Mouse (Mus musculus): ENCODE data around the gene Exoc3l2. TPM values are rescaled to one million over a fixed set of nuclear protein-coding genes. Genes with fewer than 3 reads are reported as not detected.
"Not testable (repeated sequence)": the region's sequence is repeated elsewhere in the genome, so short reads cannot be mapped to it uniquely, and the experiment has no call there.

The Exoc3l2 gene
- total RNA-seq, 2 experiments from 2014 or later: 0.51 to 0.72 TPM

DNA sequence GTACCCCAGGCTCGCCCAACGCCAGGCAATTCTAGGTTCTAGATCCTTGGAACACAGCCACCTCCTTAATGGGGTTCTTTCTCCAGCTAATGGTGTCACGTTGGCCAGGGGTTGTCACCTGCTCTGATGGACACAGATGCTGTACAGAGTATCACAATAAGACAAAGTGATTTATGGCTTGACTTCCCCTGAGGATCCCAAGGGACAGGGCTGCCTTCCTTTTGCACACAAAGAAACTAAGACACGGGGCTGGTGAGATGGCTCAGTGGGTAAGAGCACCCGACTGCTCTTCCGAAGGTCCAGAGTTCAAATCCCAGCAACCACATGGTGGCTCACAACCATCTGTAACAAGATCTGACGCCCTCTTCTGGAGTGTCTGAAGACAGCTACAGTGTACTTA, 48.8 kb downstream of the Exoc3l2 start:
- intact Hi-C loops (cut with DNase I); DNase-seq: not testable (repeated sequence)

DNA sequence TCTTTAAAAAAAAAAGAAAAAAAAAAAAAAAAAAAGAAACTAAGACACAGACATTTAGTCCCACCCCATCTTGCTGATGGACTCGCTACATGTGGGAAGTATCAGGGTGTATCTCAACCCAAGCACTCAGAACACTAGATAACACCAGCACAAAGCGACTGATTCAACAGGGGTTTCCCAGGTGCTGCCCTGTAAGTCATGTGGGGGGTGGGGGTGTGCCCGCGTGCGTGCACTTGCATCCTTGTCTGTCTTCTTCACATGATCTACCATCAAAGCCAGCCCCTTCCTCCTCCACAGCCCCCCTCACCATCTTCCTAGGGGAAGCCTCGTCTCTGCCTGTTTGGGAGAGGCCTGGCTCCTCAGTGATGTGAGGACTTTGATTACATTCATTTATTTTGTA, 49.2 kb downstream of the Exoc3l2 start:
- DNase-seq: no peak
- intact Hi-C loops (cut with DNase I): no loop called here

DNA sequence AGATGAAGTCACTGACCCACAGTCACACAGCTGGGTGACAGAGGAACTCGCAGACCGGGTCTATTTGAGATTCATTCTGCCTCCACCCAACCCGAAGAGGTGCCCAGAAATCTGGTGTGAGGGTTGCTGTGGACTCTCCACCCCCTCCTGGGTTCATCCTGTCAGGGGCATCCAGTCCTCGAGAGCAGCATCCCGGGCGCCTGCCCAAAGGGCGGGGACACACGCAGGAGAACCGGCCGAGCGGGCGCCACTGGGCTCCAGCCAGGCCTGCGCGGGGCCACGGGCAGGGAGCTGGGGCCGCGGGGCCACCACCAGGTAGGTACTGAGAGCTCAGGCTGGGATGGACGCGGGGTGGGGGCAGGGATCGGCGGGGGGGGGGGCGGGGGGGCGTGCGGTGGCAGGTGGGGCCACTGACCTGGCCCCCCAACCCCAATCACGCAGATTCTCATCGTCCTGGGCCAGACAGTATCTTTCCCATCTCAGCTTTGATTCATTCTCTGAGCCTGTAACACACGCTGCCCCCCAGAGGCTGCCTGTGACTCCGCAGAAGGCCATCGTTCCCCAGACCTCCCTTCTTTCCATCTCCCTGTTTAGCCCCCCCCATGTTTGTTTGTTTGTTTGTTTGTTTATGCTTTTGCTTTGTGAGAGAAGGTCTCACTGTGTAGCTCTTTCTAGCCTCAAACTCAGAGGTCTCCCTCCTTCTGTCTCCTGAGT, 54.7 kb downstream of the Exoc3l2 start, which contains the start of gene Nkpd1:
Nkpd1 (plus strand) TSS at position 187 of the 714 bp plus-strand sequence.
- DNase-seq: no peak
- intact Hi-C loops (cut with DNase I): loop anchor here (5.0 kb wide), 2 partner anchors 76 to 111 kb away; no protein-coding TSS in a partner anchor

DNA sequence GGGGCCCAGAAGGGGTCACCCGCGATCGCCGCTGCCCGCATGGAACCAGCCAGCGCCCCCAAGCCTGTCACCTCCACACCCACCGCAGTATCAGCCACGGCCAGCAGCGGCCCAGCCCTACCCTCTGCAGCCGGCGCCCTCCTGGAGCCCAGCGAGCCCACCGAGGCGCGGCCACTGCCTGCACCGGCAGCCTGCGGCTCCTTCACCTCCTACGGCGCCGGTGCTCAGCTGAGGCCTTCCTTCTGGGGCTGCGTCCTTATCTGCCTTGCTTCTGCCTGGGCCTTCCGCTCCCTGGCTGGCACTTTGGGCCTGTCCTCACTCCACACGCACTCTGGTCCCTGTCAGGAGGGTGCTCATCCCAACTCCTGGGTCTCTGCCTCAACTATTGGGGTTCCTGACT, 56.9 kb downstream of the Exoc3l2 start:
- DNase-seq: no peak
- intact Hi-C loops (cut with DNase I): loop anchor here (5.0 kb wide), 1 partner anchor 52 kb away; no protein-coding TSS in a partner anchor

DNA sequence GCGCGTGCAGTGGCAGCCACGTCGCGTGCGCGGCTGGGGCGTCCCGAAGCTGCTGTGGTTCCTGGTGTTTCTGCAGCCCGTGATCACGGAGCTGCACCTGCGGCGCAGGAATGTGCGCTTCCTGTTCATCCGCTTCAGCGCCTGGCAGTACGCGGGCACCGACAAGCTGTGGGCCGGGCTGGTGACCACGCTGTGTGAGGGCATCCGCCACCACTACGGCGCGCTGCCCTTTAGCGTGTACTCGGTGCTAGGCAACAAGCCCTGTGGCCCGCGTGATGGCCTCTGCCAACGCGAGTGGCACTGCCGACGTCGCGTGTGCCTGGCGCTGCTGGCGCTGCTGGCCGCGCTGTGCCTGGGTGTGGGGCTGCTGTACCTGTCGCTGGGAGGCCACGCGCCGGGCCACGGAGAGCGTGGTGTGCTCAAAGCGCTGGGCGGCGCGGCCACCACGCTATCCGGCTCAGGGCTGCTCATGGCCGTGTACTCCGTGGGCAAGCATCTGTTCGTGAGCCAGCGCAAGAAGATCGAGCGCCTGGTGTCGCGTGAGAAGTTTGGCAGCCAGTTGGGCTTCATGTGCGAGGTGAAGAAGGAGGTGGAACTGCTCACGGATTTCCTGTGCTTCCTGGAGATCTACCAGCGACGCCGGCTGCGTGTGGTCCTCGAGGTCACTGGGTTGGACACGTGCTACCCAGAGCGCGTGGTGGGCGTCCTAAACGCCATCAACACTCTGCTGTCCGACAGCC, 60.1 kb downstream of the Exoc3l2 start:
- no peak for DNase-seq
- intact Hi-C loops (cut with DNase I): loop anchor here (5.0 kb wide), 1 partner anchor 49 kb away; no protein-coding TSS in a partner anchor

DNA sequence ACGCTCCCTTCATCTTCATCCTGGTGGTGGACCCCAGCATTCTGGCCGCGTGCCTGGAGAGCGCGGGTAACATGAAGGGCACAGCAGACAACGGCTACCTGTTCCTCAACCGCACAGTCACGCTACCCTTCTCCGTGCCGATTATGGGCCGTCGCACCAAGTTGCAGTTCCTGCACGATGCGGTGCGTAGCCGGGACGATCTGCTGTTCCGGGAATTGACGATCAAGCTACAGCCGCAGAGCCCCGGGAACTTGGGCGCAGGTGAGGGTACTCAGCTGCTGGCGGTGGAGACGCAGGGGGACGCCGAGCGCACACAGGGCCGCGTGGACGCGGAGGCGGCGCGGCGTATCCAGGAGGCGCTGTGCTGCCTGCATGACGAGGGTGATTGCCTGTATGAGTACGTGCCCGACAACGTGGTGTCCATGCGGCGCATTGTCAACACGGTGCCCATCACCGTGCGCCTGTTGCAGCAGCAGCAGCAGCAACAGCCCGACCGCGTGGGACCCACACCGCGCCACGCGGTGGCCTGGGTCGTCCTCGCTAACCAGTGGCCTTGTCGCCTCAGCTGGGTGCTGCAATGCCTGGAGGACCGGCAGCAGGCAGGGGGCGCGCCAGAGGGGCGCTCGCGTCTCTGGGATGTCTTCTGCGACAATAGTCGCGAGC, 60.8 kb downstream of the Exoc3l2 start:
- intact Hi-C loops (cut with DNase I): loop anchor here (5.0 kb wide), 1 partner anchor 48 kb away; no protein-coding TSS in a partner anchor
- peak; percentile 29 to 40 for DNase-seq

DNA sequence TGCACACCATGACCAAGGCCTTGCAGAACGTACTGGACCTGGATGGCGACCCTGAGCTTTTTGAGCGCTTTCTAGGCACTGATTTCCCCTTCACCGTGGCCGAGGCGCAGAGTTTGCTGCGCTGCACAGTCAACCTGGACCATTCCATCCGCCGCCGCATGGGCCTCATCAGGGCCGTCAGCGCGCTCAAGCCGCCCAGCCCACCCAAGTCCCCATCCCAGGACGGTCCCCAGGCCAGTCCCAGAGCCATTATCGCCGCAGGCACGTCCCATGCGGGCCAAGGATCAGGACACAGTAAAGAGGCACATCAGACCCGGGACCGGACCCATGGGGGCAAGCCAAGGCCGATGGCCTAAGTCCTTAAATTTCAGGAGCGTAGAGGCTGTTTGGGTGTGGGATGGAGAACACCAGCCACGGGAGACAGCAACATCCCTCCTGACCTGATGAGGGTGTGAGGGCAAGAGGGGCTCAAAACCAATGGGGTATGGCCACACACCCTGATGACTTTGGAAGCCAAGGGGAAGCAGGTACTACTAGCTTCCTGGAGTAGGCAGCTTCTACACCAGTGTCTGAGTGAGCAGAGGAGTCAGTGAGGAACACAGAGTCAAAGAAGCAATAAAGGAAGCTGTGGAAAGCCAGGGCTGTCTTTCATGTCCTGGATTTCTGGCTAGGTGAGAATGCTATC, 61.4 kb downstream of the Exoc3l2 start:
- intact Hi-C loops (cut with DNase I): loop anchor here (5.0 kb wide), 1 partner anchor 48 kb away; no protein-coding TSS in a partner anchor
- DNase-seq: no peak

DNA sequence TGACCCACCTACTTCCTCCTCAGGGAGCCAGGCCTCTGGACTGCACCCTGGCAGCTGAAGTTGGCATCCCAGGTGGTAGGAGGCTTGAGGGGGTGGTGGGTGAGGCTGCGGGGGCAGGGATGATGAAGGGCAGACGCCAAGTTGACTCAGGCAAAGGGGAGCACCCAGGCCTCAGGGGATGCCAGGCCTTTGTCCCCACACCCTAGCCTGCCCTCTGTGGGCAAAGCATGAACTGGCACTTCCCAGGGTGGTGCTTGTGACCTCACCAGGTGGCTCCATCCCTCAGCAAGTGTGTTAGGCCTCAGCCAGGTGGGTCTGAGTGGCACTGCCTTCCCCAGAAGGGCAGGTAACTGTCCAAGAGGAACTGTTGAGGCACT, 62.0 kb downstream of the Exoc3l2 start:
- DNase-seq: no peak
- intact Hi-C loops (cut with DNase I): no loop called here

DNA sequence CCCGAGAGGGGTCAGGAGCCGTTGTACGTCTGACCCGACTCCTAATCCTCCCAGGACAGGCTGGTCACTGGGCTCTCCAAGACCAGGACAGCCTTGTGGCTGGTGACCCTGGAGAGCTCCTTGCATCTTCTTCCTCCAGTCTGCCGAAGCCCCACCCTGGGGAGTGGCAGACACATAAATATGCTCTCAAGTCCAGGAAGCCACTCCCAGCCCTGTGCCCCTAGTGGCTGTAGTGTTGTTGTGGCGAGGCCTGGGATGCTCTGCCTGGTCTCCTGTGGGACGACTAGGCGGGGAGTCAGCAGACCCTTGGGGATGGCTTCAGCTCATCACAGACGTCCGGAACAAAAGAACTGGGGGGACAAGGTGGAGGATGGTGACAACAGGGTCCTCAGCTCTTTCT, 67.9 kb downstream of the Exoc3l2 start:
- intact Hi-C loops (cut with DNase I): no loop called here
- no peak for DNase-seq

DNA sequence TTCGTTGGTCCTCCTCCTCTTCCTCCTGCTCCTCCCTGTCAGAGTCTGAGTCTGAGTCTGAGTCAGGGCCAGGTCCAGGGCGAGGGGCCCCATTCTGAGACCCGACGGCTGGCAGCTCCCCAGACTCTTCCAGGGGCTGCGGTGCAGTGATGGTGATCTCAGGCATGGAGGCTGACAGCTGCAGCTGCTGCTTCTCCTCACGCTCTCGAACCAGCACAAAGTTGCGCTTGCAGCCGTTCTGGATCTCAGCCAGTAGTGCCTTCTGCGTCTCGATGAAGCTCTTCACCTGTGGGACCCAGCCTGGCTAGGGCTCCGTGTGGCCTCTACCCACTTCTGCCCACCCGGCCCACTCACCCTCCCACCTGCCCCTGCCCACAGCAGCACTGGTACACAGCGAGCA, 69.1 kb downstream of the Exoc3l2 start:
- no peak for DNase-seq
- intact Hi-C loops (cut with DNase I): no loop called here

DNA sequence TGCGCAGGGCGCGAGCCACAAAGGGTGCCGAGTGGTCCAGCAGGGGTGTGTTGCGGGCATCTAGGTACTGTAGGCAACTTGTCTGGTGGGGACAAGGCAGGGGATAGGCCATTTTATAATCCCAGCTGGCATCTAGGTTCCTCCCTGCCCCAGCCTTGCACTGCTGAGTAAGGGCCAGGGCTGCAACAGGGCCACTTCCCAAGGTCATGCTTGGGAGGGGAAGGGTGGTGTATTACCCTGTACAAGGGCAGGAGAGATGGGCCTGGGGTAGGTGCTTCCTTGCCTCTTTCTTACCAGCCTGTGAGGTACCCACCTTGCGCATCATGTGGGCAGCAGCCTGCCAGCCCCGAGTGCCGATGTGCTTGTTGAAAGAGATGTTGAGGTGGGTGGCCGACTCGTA, 71.5 kb downstream of the Exoc3l2 start:
- no peak for DNase-seq
- intact Hi-C loops (cut with DNase I): no loop called here

DNA sequence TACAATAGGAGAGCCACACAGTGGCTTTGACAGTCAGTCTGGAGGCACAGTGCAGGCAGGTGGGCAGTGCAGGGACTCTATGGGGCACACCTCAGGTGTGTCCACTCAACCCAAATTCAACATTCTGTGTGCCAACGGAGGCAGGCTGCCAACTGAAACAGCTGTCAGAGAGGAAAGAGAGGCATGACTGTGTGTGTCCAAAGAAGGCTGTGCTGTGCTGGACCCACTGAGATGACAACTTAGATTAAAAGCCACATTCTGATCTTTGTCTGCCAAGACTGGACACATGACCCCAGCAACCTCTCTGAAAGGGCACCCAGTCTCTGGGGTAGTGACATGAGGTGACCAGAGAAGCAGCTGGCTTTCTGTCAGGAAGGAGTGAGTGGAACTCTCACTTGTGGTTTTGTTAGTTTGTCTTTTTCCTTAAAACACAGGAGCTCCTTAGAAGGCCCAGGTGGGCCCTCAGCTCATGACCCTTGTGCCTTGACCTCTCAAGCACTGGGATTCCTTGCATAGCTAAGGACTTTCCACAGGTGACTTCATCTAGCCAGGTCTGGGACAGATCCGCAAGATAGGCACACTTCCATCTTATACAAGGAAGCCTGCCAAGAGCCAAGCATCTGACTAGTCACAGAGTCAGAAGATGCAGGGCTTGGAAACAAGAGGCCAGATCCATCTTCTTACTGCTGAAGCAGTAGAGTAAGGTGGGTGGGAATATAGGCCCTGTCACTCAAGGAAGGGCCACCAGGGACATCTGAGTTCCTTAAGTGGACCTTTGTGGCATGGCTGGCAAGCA, 77.8 kb downstream of the Exoc3l2 start:
- intact Hi-C loops (cut with DNase I): no loop called here
- DNase-seq: no peak

DNA sequence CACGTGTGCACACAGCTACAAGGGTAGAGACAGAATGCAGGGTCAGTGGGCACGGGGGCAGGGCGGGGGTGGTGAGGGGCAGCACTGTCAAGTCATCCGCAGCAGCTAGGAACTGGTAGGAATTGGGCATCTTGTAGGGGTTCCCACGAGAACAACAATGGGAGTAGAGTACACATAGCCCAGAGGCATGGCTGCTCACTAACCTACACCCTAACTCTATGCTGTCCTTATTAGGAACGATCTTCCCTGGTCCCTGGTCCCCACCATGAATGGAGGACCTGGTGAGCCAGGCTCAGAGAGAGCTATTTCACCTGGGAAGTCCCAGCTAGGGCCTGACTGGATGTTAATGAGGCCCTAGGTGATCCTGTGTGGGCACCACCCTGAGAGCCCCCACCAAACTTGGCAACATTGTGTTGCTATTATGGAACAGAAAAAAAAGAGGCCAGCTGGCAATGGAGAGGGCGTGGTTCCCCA, 78.6 kb downstream of the Exoc3l2 start:
- intact Hi-C loops (cut with DNase I): no loop called here
- no peak for DNase-seq

DNA sequence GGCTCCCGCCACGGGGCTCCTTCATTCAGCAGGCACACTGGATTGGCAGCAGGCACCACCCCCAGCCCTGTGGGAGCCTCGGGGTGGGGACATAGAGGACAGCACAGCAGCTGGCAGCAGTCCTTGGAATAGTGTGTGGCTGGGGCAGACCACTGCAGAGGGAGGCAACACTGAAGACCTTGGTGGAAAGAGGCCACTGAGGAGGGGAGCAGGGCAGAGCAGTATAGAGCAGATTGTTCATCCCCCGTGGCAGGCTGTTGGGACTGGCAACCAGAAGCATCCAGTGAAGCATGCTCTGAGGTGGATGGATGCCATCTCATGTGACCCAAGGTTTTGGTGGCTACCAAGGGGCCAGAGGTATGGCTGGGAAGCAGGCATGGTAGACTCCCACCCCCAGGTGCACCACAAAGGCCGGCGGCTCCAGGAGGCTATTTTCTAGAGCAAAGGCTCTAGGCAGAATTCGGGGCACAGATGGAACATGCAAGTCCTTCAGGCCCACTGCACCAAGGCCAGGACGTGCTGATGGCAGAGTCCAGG, 79.1 kb downstream of the Exoc3l2 start:
- intact Hi-C loops (cut with DNase I): no loop called here
- DNase-seq: no peak

DNA sequence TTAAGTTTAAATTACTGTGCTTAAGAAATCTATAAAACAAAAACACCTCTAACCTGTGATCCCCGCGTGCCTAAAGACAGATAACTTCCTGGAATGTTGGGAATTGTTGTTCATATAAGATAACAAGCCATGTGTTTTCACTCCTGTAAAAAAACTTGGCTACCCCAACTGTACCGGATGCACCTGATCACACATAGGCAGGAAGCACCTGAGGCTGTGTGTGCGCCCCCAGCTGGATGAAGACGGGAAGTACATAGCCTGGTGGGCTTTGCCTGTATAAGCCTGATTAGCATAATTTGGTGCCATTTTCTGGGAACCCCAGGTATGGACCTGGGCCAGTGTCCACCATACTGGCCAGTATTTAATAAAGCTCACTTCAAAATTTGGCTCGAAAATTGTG, 80.5 kb downstream of the Exoc3l2 start:
- intact Hi-C loops (cut with DNase I): no loop called here
- DNase-seq: no peak

DNA sequence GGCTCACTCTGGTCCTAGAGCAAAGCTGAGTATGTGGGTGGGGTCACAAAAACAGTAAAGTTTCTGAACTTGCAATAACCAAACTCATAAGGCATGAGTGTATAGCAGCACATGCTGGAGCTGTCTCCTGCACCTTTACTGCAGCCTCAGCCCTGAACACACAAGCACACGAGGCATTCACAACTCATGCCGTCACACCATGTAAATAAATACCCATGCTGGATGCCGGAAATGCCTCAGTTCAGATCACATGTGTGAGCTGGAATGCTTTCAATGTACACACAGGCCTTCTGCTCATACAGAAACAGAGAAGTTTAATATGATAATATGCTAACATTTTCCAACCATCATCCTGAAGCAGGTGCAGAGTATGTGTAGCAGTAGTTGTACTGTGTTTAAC, 82.9 kb downstream of the Exoc3l2 start:
- DNase-seq: no peak
- intact Hi-C loops (cut with DNase I): no loop called here
